Mouse (Mus musculus) liver, embryonic 15.5 days (tissue): Measurements from ENCODE around the gene Camk1d. TPM values are rescaled to one million over a fixed set of nuclear protein-coding genes. Genes with fewer than 3 reads are reported as not detected.

Experiments used
- ATAC-seq: fragments of 200-750 bp; cut with Nextera tagmentation; 2 replicates; pipeline ENCODE4 v1.8.0; 2017; ENCODE audit warnings: moderate number of reproducible peaks, mild to moderate bottlenecking, moderate library complexity; ENCODE audit not compliant: insufficient read depth
- H3K27ac ChIP-seq: fragments of 300-500 bp; sonication (generic); replicated peaks from 2 replicates; pipeline ENCODE4 v1.5.1; 2015; ENCODE audit warnings: mild to moderate bottlenecking, inconsistent platforms
- H3K27me3 ChIP-seq: fragments of 300-500 bp; sonication (generic); 2 replicates; pipeline ENCODE4 v1.6.1; 2015; ENCODE audit warnings: mild to moderate bottlenecking, inconsistent platforms
- H3K36me3 ChIP-seq: fragments of 300-500 bp; sonication (generic); replicated peaks from 2 replicates; pipeline ENCODE4 v1.6.1; 2015; ENCODE audit warnings: moderate library complexity, mild to moderate bottlenecking, inconsistent platforms
- H3K4me1 ChIP-seq: fragments of 300-500 bp; sonication (generic); replicated peaks from 2 replicates; pipeline ENCODE4 v1.6.1; 2015; ENCODE audit warnings: inconsistent platforms
- H3K4me2 ChIP-seq: fragments of 300-500 bp; sonication (generic); 2 replicates; pipeline ENCODE4 v1.6.1; 2015; ENCODE audit warnings: moderate library complexity, mild to moderate bottlenecking, inconsistent platforms
- H3K4me3 ChIP-seq: fragments of 300-500 bp; sonication (generic); replicated peaks from 2 replicates; pipeline ENCODE4 v1.5.1; 2015; ENCODE audit warnings: mild to moderate bottlenecking, inconsistent platforms
- H3K9ac ChIP-seq: fragments of 300-500 bp; sonication (generic); 2 replicates; pipeline ENCODE4 v1.6.1; 2015; ENCODE audit warnings: moderate library complexity, mild to moderate bottlenecking, inconsistent platforms
- H3K9me3 ChIP-seq: fragments of 300-500 bp; sonication (generic); replicated peaks from 2 replicates; pipeline ENCODE4 v1.6.1; 2016; ENCODE audit warnings: inconsistent platforms
- WGBS: fragments of 180-500 bp; shearing (Covaris S2); methylation state at CpG from one replicate; pipeline ENCODE4 v1.1.7; 2015; ENCODE audit warnings: mixed read lengths; ENCODE audit not compliant: insufficient replicate concordance; 5-methylcytosine and 5-hydroxymethylcytosine counted together
- polyA plus RNA-seq: library from polyadenylated mRNA; unstranded; fragments of >200 nt; fragmentation: Nextera tagmentation; extraction: Ambion mirVana; gene quantifications from 2 replicates; pipeline ENCODE4 v1.2.1, GENCODE M21; 2015

Gene Camk1d
- 1.5 TPM in 2 replicates for polyA plus RNA-seq

GRCm38 (mm10) chr2:5714211-5715053 is at the start of gene Camk1d:
TSS of gene Camk1d (minus strand) at chr2:5714515.
- Histone ChIP-seq H3K9ac (peak within 1 kb of the TSS; percentile 26), H3K9me3 (no peaks in the 10 kb centered on the region), H3K36me3 (no peaks in the 10 kb centered on the region), H3K27me3 (peaks cover 53% of the 10 kb centered on the region), H3K4me1 (peaks cover 18% of the 10 kb centered on the region; the same call in 1 of the 2 replicates), H3K4me3 (peak within 1 kb of the TSS; percentile 63), H3K27ac (peak within 1 kb of the TSS; percentile 45; the same call in 1 of the 2 replicates), H3K4me2 (peak within 1 kb of the TSS; percentile 85)
- WGBS = under 1% methylated on average over 80 of the region's 80 CpGs
- peak; percentile 74 for ATAC-seq

DNA sequence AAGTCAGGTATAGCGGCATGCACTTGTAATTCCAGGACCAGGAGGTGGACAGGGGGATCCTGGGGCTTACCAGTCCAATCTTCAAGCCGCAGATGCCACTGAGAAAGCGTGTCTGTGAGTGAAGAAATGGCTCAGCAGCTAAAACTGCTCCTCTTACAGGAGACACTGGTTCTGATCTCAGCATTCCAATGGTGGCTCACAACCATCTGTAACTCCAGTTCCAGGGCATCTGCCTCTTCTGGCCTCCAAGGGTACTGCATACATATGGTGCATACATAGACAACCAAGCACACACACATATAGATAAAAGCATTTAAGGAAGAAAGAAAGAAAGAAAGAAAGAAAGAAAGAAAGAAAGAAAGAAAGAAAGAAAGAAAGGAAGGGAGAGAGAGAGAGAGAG is 47.7 kb upstream of the Camk1d start:
- ATAC-seq = no peak

DNA sequence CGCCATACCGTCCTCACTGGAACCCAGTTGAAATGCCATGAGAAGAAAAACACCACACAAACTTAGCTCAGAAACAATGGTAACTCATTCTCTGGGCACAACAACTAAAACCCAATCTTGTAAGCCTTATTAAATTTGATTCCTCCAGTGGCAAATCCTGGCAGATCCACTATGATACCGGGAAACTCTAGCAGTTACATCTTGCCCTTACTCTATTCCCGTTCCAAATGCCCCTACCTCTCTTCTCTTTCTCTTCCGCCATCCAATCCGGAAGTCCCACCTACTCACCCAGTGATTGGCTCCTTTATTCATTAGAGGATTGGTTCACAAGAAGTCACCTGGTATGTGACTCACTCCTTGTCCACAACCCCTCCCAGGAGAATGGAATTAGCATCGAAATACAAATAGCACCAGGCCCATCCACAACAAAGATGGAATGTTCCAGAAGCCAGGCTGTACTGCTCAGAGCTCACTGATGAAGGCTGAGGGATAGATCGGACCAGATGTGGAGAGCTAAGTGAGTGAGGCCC is 46.2 kb upstream of the Camk1d start:
- Histone ChIP-seq H3K36me3 (no peaks in the 10 kb centered on the region), H3K27ac (no peak overlapping the region), H3K9ac (no peak overlapping the region), H3K4me3 (no peak overlapping the region), H3K9me3 (no peaks in the 10 kb centered on the region), H3K4me2 (no peak overlapping the region), H3K4me1 (no peaks in the 10 kb centered on the region), H3K27me3 (no peaks in the 10 kb centered on the region)
- no peak for ATAC-seq
- 76% methylated on average over 8 of the region's 8 CpGs for WGBS

More for the DNA sequence above, 47.7 kb upstream of the Camk1d start:
- no peaks in the 10 kb centered on the region for H3K36me3 ChIP-seq
- no peaks in the 10 kb centered on the region for H3K4me1 ChIP-seq
- no peaks in the 10 kb centered on the region for H3K27me3 ChIP-seq
- H3K4me2 ChIP-seq = no peak overlapping the region
- no peaks in the 10 kb centered on the region for H3K9me3 ChIP-seq
- H3K4me3 ChIP-seq = no peak overlapping the region
- whole genome bisulfite sequencing = 77% methylated on average over 3 of the region's 3 CpGs
- no peak overlapping the region for H3K9ac ChIP-seq
- no peak overlapping the region for H3K27ac ChIP-seq

DNA sequence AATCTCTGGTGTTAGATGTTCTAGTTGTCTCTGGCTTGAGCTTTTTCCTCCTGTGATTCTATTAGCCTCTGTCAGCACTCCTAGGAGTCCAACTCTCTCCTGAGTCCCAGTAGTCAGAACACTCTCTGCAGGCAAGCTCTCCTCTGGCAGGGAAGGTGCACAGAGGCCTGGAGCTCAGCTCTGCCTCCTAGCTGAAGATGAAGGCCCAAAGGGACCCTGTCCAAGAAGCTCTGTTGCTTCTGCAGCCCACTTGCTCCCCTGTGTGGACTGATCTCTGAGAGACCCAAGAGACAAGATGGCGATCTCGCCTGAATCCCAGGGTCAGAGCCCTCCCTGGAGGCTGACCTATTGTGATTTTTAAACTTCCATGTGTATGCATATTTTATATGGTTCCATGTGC is 44.3 kb upstream of the Camk1d start:
- Histone ChIP-seq H3K9ac (no peak overlapping the region), H3K27me3 (no peaks in the 10 kb centered on the region), H3K4me1 (no peaks in the 10 kb centered on the region), H3K36me3 (no peaks in the 10 kb centered on the region), H3K4me3 (no peak overlapping the region), H3K4me2 (no peak overlapping the region), H3K9me3 (no peaks in the 10 kb centered on the region), H3K27ac (no peak overlapping the region)
- 65% methylated on average over 2 of the region's 2 CpGs for WGBS
- ATAC-seq = no peak

DNA sequence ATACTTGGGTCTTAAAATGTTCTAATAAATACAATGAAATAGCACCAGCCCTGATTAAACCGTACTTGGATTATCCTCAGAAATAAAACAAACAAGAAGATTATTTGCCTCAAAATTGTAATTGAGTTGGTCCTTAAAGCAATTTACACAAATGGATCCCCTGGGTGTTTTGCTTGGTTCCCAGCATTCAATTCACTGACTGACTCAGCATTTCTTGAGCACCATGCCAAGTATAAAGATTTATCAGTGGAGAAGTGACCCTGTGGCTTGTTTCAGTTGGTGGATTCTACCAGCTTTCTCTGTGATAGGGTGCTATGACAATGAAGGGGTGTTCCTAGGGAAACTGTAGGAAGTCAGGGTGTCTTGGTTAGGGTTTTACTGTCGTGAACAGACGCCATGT is 36.6 kb upstream of the Camk1d start:
- Histone ChIP-seq H3K27me3 (no peaks in the 10 kb centered on the region), H3K9me3 (no peaks in the 10 kb centered on the region), H3K36me3 (no peaks in the 10 kb centered on the region), H3K9ac (no peak overlapping the region), H3K4me1 (no peaks in the 10 kb centered on the region), H3K27ac (no peak overlapping the region), H3K4me2 (no peak overlapping the region), H3K4me3 (no peak overlapping the region)
- ATAC-seq = no peak
- 64% methylated on average over 3 of the region's 3 CpGs for WGBS

DNA sequence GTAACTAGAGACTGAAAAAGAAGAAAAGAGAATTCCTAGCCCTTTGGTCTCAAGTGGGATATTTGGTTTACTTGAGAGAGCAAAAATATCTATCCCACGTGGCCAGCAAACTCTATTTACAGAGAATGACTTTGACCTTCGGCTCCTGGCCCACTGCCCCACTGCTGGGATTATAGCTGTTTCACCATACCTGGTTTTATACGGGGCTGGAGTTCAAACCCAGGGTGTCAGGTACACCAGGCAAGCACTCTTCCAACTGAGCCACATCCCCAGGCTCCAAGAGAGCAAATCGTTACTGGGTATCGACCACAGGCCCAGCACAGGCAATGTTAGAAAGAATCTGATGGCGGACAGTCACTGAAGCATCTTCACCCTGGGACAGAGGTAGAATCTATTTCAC is 34.9 kb upstream of the Camk1d start:
- Histone ChIP-seq H3K36me3 (no peaks in the 10 kb centered on the region), H3K4me3 (no peak overlapping the region), H3K27ac (no peak overlapping the region), H3K27me3 (no peaks in the 10 kb centered on the region), H3K9me3 (no peaks in the 10 kb centered on the region), H3K4me1 (no peaks in the 10 kb centered on the region), H3K9ac (no peak overlapping the region), H3K4me2 (no peak overlapping the region)
- WGBS = 54% methylated on average over 6 of the region's 6 CpGs
- no peak for ATAC-seq

DNA sequence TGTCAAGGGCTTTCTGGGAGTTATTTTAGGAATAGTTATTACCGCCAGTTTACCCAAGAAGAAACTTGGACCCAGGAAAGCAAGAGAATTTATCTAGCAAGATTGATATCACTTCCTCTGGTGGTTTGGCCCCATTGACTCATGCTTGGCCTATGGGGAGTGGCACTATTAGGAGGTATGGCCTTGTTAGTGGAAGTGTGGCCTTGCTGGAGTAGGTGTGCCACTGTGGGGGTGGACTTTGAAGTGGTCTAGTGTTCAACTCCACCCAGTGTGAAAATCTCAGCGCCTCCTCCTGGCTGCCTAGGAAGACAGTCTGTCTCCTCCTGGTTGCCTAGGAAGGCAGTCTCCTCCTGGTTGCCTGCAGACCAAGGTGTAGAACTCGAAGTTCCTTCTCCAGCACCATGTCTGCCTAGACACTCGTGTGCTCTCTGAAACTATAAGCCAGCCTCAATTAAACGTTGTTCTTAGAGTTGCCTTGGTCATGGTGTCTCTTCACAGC is 33.3 kb upstream of the Camk1d start:
- H3K27ac ChIP-seq = no peak overlapping the region
- WGBS = 52% methylated on average over 5 of the region's 5 CpGs
- ATAC-seq = no peak

GRCm38 (mm10) chr2:5746529-5746928 is 32.2 kb upstream of the Camk1d start:
- Histone ChIP-seq H3K9ac (no peak overlapping the region), H3K4me2 (no peak overlapping the region), H3K4me1 (no peaks in the 10 kb centered on the region), H3K36me3 (no peaks in the 10 kb centered on the region), H3K27ac (no peak overlapping the region), H3K4me3 (no peak overlapping the region), H3K27me3 (no peaks in the 10 kb centered on the region), H3K9me3 (0 out of 2 replicates have a peak, but pooled peaks cover 3% of the 10 kb centered on the region)
- no peak for ATAC-seq
- WGBS = 74% methylated on average over 12 of the region's 12 CpGs

More for the DNA sequence above, 33.3 kb upstream of the Camk1d start:
- H3K4me2 ChIP-seq = no peak overlapping the region
- 0 out of 2 replicates have a peak, but pooled peaks cover 1% of the 10 kb centered on the region for H3K9me3 ChIP-seq
- no peak overlapping the region for H3K9ac ChIP-seq
- no peaks in the 10 kb centered on the region for H3K36me3 ChIP-seq
- H3K27me3 ChIP-seq = no peaks in the 10 kb centered on the region
- H3K4me1 ChIP-seq = no peaks in the 10 kb centered on the region
- no peak overlapping the region for H3K4me3 ChIP-seq

DNA sequence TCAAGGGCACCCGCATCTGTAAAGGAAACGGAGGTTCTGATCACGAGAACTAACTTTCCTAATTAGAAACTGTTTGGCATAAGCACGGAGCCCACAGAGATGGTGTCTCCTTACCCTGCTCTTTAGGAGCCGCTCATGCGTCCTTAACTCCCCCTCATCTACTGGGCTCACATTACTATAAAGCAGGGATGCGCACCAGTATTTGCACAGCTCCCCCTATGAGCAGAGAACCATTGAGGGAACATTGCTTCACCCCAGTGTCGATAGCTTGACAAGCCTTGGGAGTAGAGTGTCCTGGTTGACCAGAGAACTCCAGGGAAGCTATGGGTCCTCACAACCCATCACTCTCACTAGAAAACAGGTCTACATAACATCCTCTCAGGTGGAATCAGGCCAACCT is 29.6 kb upstream of the Camk1d start:
- H3K27ac ChIP-seq = no peak overlapping the region
- no peaks in the 10 kb centered on the region for H3K4me1 ChIP-seq
- no peaks in the 10 kb centered on the region for H3K36me3 ChIP-seq
- 0 out of 2 replicates have a peak, but pooled peaks cover 3% of the 10 kb centered on the region for H3K9me3 ChIP-seq
- H3K9ac ChIP-seq = no peak overlapping the region
- 73% methylated on average over 8 of the region's 8 CpGs for WGBS
- no peak for ATAC-seq
- no peak overlapping the region for H3K4me3 ChIP-seq
- no peaks in the 10 kb centered on the region for H3K27me3 ChIP-seq
- H3K4me2 ChIP-seq = no peak overlapping the region

DNA sequence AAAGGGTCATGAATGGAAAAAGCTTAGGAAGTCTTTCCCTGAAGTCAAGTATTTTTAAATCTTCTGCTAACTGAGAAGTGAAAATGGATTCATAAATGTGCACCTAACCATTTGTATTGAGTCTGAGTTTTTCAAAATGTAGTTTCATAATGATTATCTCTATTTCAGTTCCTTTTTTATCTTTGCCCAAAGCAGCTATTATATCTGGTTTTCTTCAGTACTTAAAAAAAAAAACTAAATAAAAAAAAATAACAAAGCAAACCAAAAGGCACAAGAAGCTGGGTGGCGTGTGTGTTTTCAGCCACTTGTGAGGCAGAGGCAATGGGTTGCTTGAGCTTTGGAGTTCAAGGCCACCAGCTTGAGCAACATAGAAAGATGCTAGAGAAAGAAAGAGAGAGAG is 26.6 kb upstream of the Camk1d start:
- Histone ChIP-seq H3K36me3 (no peaks in the 10 kb centered on the region), H3K27me3 (no peaks in the 10 kb centered on the region), H3K27ac (no peak overlapping the region), H3K4me1 (no peaks in the 10 kb centered on the region), H3K9me3 (0 out of 2 replicates have a peak, but pooled peaks cover 3% of the 10 kb centered on the region), H3K4me2 (no peak overlapping the region), H3K9ac (no peak overlapping the region), H3K4me3 (no peak overlapping the region)
- ATAC-seq = no peak
- WGBS = 73% methylated on average over 1 of the region's 1 CpGs

- Histone ChIP-seq H3K27ac (no peak overlapping the region), H3K36me3 (no peaks in the 10 kb centered on the region), H3K4me2 (no peak overlapping the region), H3K4me1 (no peaks in the 10 kb centered on the region), H3K9ac (no peak overlapping the region), H3K9me3 (no peaks in the 10 kb centered on the region), H3K27me3 (no peaks in the 10 kb centered on the region), H3K4me3 (no peak overlapping the region)
- 25% methylated on average over 2 of the region's 2 CpGs for WGBS
- ATAC-seq = no peak
Measured at GRCm38 (mm10) chr2:5735881-5736280, 21.6 kb upstream of the Camk1d start.
